Mouse (Mus musculus): ENCODE data around the gene Skil. TPM values are rescaled to one million over a fixed set of nuclear protein-coding genes. Genes with fewer than 3 reads are reported as not detected.

Gene Skil
- total RNA-seq, 2 experiments from 2014 or later: 51.4 to 52.7 TPM

- DNase-seq: no peak
- intact Hi-C loops (cut with DNase I): loop anchor here (10.0 kb wide), 1 partner anchor 159 kb away; no protein-coding TSS in a partner anchor
These were observed 70.9 kb downstream of the Skil start for GRCm38 (mm10) chr3:31165803-31166202.

- no peak for DNase-seq
- intact Hi-C loops (cut with DNase I): loop anchor here (10.0 kb wide), 1 partner anchor 158 kb away; no protein-coding TSS in a partner anchor
These were observed 71.6 kb downstream of the Skil start for GRCm38 (mm10) chr3:31166365-31166871.

Other genes with a start within 250 kb of the Skil start
- 1 to 10 TPM in 1 of 2 experiments, under 1 TPM in 1; 0.90 to 1.8 TPM for gene Gpr160, start 239.1 kb upstream of the Skil start, total RNA-seq (2021)
- 10 to 100 TPM; 39.2 to 39.3 TPM for gene Phc3, start 125.6 kb upstream of the Skil start, total RNA-seq (2021)
- 10 to 100 TPM; 62.6 to 63.4 TPM for gene Prkci, start 99.3 kb upstream of the Skil start, total RNA-seq (2021)
- gene Cldn11, start 54.9 kb downstream of the Skil start, total RNA-seq (2021): 10 to 100 TPM; 14.1 to 17.3 TPM
- gene Slc7a14, start 215.3 kb downstream of the Skil start, total RNA-seq (2021): 10 to 100 TPM; 28.4 to 31.5 TPM

Data from left cerebral cortex, postnatal 4 days (tissue).